Mouse (Mus musculus): ENCODE results near the gene Cars2.
"Not testable (repeated sequence)": the region's sequence is repeated elsewhere in the genome, so short reads cannot be mapped to it uniquely, and the experiment has no call there.

Cars2 gene

DNA sequence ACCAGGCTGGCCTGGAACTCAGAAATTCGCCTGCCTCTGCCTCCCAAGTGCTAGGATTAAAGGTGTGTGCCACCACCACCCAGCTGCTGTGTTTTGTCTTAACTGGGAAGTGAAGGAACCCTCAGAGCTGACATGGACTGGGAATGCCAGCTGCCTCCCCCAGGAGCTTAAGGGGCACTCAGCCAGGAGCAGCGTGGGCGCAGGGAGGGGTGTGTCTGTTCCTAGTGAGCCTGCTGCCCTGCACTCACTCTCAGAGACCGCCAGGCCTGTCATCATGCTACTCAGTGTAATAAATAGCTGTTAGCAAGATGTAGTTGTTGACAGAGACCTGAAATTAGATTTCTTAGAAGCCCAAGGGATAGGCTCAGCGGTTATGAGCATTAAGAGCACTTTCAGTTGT is 39.6 kb downstream of the Cars2 start:
- DNase-seq (ENCODE audit: low spot score), result no peak

DNA sequence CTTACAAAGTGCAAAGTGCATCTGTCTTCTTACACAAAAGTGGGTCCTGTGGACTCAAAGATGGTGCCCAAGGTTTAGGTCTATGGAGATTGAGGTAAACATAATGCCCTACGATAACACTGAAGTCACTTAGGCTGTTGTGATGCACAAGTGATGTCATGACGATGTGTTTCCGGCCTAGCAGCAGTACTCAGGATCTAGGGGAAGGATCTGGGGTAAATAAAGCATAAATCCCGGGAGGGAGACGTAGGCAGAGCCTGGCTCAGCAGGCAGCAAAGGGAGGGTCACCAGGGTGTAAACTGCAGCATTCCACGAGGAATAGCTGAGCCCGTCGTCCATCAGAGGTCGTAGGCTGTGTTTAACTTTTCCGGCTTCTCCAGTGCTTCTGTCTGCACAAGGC is 41.7 kb downstream of the Cars2 start:
- DNase-seq (ENCODE audit: low spot score), result no peak

DNA sequence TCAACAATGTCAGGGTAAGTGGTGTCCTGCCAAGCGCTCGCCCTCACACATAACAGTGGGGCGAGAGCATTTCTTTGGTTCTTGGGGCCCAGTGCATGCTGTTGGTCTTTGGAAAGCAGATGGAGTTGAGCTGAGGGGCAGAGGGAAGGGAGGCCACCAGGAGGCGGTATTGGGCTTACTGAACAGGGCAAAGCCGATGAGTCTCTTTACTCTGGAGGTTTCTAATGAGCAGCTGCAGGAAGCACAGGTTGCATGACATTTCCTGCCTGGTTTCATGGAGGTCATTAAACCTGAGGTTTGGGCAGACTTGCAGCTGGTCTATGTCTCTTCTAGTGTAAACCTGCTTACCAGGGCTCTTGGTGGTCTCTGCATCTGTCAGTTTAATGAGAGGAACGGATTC is 43.8 kb downstream of the Cars2 start:
- DNase-seq (ENCODE audit: low spot score), result no peak

DNA sequence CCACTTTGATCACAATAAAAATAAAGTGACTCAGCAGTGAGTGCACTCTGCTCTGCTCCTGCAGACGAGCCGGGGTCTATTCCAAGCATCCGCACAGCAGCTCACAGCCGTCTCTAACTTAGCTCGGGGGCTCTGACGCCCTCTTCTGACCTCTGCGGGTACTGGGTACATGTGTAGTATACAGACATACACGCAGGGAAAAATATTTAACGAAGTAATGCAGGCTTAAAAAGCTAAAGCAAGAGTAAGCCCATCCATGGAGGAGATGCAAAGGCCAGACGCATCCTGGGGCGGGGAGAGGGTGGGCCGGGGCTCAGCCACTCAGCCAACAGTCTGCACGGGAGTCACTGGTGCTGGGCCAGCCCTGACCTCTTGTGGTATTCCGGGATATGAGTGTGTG is 44.5 kb downstream of the Cars2 start:
- DNase-seq (ENCODE audit: low spot score), result no peak

DNA sequence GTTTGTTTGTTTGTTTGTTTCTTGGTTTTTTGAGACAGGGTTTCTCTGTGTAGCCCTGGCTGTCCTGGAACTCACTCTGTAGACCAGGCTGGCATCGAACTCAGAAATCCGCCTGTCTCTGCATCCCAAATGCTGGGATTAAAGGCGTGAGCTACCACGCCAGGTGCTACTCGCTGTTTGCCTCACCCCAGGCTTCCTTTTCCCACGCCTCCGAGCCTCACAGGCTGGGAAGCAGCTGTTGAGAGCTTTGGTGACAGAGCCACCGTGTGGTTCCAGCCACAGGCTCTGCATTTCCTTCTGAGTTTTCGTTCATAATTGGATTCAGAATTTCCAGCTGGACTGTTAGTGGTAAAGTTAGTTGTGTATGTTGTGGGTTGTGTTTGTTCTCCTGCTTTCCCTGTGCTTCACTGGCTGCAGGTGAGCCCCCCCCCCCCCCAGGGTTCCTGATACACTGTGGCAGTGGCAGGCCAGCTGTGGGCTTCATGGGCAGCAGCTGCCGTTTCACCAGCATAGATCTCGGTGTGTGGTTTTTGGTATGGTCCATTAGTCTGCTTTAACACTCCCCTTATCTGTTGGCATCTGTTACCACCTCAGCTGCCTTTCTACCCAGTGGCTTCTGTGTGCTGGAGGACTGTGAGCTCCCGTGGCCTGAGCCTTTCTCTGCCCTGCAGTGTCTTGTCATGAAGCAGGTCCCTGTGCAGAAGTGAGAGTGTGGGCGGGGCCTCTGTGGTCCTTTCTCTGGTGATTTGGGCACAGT is 46.9 kb downstream of the Cars2 start:
- no peak for DNase-seq (ENCODE audit: low spot score)

DNA sequence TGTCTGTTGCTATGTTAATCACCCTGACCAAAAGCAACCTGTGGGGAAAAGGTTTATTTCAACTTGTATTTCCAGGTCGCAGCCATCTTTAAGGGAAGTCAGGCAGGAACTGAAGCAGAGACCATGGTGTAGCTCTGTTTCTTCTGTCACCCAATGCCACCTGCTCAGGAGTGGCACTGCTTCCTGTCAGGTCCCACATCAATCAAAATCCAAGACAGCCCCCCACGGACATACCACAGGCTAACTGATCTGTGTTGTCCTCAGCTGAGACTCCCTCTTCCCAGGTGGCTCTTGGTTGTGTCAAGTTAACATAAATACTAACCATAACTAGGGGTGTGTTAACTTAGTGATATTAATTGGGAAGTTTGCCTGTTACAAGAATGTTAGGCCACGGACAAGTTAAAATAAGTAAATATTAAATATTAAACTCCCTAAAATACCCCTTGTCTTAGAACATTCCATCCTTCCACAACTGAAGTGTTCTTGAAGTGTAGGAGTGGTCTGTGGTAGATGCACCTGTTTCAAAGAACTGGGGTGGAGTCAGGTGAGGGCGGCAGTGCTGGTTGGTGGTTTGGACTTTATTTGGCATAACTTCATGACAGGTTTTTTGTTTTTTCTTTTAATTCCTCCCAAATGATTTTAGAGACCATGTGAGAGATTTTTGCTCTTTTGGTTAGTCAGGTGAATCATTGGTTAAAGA is 51.6 kb downstream of the Cars2 start:
- no peak for DNase-seq (ENCODE audit: low spot score)

DNA sequence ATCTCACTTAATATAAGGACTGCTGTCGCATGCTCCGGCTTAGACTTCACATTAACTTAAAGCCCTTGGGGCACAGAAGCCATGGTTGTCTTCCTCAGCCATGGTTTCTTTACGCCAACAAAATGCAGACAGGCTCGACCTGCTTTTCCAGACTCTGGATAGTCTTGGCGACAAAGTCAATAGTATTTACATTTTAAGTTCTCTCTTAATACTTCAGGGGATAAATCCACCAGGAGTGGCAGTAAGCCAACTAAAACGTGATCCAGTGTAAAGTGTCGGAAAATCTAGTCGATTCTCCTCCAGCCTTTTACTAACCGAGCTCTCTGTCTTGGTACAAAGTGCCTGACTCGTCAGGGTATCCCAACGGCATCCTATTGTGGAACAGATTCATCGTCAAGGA is 52.3 kb downstream of the Cars2 start:
- DNase-seq (ENCODE audit: low spot score), result no peak

DNA sequence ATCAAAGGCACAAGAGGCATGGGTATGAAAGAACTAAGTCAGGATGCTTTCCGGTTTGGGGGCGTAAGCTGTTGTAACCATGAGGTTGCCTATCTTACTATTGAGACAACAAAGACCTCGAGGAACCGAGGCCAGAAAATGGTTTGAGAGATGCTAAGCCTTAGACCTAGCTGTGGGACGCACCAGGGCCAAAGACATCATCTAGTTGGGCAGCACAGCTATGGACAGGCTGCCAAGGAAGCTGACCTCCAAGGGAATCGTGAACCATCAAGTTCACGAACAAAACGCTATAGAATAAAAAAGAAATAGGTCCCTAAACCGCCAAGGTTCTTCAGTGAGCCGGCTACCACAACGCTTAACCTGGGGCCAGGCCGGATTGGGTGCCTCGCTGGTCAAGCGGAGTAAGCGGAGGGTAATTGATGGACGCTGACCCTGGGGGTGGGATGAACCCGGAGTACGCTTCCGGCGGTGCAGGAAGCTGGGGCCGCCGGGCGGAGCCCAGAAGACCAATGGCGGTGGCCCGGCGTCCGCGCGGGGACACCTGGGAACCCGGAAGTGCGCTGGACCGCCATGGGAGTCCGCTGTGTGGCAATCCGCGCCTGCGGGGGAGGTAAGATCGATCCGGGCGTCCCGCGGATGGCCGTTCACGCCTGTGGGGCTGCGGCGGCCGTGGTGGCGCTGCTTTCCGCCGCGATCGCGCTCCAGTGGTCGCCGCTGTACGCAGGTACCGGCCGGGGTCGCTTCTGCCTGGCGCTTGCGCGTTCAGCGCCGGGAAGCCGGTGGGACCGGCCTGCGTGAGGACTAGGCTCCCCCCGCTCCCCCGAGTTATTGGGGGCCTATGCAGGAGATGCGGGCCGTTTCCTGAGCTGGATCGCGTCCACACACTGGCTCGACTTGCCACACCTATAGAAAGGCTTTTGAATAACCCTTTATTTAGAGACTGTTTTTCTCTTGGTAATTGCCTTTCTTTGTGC is 53.3 kb downstream of the Cars2 start, which contains the start of gene Naxd:
Gene Naxd, plus strand, starts transcription at position 490 of the 974 bp plus-strand sequence.
- DNase-seq (ENCODE audit: low spot score), result peak; percentile 87

DNA sequence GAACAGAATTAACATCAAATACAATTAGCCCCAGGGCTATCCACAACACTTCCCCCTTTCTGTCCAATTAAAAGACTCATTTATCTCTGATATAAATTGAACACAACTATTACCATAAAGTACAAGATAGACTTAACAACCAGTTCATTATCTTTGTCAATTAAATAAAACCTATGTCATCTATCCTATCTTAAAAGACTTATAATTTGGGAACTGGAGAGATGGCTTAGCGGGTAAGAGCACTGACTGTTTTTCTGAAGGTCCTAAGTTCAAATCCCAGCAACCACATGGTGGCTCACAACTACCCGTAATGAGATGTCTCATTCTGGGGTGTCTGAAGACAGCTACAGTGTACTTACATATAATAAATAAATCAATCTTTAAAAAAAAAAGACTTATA is 58.2 kb downstream of the Cars2 start:
- DNase-seq (ENCODE audit: low spot score), result not testable (repeated sequence)

DNA sequence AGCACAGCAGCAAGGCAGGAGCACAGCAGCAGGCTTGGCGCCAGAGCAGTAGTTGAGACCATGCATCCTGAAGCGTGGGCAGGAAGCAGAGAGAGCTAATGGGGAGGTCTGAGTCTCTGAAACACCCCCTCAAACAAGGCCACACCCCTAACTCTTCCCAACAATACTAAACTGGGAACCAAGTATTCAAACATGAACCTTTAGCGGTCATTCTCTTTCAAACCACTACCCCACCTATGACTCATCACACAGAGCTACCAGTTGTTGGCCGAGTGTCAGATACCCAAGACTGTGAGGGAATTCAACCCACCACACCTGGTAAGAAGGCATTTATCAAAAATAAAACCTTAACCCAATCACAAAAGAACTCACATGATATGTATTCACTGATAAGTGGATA is 63.4 kb downstream of the Cars2 start:
- no peak for DNase-seq (ENCODE audit: low spot score)

DNA sequence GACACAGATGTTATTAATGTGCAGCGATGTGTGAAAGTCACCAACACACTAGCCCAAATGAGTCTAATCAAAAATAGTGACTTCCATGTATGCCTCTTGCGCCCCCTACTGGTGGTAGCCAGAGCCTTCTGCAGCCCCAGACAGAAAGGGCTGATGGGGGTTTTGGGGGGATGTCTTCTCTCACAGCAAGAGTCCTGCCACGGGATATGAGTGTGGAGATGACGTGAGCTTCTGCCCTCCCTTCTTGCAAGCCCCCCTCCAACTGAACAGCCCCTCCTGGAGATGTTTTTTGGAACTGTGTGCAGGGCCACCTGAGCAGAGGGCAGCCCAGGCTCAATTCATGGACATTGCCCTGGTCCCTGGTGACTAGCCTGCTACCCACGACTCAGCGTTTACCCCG is 64.4 kb downstream of the Cars2 start:
- peak; percentile 25 for DNase-seq (ENCODE audit: low spot score)

DNA sequence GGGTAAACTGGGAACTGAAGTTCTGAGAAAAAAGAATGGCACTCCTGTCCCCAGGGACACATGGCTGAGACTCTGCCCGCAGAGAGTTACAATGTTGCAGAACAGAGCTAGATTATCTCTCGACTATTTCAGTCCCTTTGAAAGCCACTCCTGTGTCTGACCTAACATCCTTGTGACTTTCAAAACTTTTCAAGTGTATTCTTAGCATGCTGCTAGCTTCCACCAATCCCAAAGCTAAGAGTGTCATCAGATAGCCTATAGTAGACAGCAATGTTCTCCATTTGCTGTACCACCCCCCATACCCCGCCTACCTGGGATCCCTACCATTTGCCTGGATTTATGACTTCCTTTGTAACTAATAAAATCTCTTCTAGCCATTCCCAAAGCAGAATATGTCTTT is 68.0 kb downstream of the Cars2 start:
- no peak for DNase-seq (ENCODE audit: low spot score)

DNA sequence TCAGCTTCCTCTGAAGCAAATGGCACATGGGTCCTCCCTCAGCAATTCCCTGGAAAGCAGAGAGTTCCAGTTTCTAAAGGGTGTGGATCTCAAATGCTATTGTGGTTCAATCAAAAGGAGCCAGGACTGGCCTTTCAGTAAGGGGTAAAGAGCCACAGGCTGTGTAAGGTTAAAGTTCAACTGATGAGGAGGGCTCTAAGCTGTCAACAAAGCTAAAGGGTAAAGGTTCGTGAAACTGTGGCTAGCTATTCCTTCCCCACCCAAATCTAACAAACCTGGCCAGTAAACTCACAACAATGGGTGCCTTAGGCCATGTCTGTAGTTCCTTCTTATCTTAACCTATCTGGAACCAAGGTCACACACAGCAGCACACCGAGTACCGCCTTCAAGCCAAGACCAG is 68.7 kb downstream of the Cars2 start:
- no peak for DNase-seq (ENCODE audit: low spot score)

DNA sequence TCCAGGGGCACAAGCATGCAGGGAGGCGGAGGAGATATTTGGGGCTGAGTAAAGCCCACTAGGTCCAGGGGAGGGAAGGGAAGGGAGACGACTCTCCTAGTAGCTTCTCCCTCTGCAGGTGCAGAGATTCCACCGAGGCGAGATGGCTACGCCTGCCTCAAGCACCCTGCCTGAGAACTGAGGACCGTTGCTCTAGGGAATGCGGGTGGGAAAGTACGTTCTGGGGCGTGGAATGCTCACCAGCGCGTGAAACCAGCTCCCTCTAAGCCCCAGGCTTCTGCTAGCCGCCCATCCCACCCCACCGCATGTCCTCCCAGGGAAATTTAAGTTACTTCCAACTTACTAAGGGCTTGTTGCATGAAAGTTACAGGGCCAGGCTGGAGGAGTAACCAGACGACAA is 71.0 kb downstream of the Cars2 start:
- DNase-seq (ENCODE audit: low spot score), result no peak

DNA sequence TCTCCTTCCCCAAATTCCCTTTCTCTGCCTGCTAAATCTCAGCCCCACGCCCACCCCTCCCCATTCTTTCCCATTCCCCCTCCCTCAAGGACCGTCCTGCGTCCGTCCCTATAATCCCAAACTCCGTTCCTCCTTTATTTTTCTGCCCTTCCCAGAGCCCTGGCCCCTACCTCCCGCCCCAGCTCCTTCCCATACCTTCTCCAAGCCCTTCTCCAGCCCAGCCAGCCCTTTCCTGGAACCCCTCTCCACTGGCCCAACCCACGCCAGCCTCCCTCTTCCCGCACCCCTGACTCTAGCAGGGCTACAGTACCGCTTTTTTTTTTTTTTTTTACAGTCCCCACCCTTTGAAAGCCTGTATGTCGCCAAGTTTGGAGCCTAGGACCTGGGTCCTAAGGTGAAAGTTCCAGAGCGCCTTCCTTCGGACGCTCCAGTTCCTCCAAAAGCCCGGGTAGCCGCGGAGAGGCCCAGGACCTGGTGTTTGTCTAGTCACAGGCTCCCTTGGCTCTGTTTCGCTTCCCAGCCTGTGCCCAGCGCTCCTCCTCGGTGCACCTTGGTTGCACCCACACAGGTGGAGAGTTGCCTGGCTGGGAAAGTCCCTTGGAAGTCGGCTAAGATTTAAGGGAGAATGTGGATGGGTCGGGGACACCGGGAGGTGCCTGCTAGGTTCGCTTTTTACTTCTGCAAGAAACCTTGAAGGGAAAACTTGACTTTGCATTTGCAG is 71.6 kb downstream of the Cars2 start:
- no peak for DNase-seq (ENCODE audit: low spot score)

DNA sequence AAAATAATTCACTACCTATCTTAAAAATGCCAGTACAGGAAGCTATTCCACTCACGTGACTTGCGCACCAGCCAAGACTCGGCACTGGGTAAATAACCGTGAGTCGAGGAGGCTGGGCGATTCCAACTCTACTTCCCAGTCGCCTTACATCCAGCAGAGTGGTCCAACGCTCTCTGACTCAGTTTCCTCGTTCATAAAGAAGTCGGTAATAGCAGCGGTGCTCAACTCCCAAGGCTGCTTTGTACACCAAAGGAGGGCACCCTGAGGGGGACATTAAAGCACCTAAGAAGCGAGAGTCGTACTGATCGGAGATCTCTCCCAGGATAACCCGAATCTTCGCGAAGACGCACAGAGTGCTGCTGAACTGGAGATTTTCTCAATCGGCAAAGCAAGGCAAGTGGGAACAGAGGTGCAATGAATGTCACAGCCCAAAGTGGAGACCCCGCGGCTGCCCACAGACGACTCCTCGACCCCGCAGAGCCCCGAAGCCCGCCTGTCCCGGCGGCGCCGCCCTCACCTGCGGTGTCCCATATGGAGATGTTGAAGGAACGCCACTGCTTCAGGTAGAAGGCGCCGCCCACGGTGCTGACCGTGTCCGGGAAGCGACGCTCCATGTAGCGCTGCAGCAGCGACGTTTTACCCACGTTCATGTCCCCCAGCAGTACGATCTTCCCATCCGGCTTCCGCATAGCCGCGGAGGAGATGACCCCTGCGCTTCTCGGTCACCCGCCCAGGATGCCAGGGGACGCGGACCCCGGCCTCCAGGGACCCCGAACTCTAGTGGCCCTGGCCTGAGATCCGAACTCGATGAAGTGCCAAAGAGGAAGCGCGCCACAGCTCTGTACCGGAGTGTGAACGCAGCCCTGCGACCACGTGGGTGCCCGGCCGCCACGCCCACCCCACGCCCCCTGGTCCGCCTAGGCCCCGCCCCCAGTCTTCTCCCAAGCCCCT is 72.5 kb downstream of the Cars2 start, which contains the start of gene Rab20:
Gene Rab20, minus strand, starts transcription at position 900 of the 951 bp plus-strand sequence.
- peak; percentile 49 for DNase-seq (ENCODE audit: low spot score)

DNA sequence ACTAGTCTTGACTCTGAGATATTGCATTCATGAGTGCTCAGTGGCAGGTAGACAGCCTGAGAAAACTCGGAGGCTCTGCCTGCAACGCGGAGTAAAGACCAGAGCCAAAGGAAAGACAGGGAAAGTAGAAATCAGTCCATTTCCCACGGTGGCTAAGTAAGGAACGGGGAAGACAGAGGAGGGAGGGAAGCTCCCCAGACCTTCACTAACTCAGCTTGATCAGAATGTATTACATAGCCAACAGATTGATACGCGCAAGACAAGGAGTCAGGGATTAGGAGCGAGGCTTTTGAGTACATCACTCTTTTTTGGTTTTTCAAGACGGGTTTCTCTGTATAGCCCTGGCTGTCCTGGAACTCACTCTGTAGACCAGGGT is 73.4 kb downstream of the Cars2 start:
- DNase-seq (ENCODE audit: low spot score), result no peak

DNA sequence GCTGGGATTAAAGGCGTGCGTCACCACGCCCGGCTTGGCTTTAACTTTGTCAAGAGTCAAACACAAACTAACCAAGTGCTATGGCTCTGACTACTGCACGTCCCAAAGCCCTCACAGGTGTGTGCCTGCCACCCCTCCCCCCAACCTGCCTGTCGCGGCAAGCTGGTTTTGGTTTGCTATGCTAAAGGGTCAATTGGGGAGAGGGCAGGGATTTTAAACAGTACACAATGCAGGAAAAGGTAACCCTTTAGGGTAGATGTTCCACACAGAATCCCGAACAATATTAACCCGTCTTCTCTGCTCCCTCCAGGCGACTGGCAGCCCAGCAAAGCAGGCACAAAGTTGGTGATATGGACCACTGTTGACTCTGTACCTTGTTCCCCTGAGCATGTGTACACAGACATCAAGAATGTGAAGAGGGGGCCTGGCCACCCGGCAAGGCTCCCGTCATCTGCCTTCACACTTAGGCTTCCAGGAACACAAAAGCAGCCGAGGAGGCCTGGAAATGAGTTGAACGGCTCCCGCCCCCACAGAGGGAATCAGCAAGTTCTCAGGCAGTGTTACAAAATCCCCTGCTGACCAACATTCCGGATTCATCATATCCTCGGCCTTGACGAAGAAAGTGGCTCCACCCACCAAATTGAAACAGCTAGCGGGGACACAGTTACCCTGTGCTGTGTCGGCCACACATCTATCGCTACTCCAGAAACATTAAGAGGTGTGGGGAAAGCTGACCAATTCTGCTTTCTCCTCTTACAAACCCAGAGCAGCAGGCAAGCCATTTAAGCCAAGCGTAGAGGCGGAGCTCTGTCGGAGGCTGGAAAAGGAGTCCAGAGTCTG is 74.0 kb downstream of the Cars2 start:
- peak; percentile 53 for DNase-seq (ENCODE audit: low spot score)

DNA sequence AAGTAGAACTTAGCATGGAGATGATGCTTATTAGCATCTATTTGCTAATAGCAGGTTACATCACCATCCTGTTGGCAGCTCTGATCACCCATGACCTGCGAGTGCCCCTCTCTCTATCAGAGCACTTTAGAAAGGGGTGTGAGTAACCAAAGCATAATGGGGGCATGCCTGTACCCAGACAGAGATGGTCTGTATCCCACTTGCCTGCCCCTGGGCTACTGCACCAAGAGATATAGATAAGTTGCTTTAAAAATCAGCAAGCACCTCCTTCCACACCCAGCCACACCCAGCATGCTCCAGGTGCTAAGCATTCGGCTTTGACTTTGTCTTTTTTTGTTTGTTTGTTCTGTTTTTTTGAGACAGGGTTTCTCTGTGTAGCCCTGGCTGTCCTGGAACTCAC is 74.7 kb downstream of the Cars2 start:
- no peak for DNase-seq (ENCODE audit: low spot score)

DNA sequence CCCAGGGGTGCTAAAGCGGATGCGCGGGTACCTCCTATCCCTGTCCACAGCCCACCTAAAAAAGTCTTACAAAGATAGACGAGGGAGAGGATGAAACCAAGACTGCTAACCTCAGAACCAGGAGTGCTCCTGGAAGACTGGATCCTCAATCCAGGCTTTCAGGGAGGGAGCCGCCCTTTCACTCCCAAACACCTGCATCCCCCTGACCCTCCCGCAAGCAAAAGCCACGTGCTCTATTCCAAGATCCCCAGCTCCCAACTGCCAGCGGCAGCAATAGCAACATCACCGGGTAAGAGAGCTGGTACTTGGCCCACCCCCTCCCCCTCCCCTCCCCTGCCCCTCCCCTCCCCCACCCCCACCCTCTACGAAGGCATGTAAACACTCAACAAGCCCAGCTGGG is 75.2 kb downstream of the Cars2 start:
- DNase-seq (ENCODE audit: low spot score), result no peak

Data from ovary, adult 18-20 months (tissue).